Mouse (Mus musculus) spleen, adult 2 months (tissue): Measurements from ENCODE around the gene Sell.

ENCODE experiments used
- CTCF ChIP-seq: fragments of 200-500 bp; IDR thresholded peaks from 2 replicates; pipeline ENCODE4 v1.5.1; 2011; ENCODE audit warnings: mild to moderate bottlenecking, inconsistent platforms; ENCODE audit not compliant: insufficient read depth, insufficient read length, insufficient replicate concordance; ENCODE audit errors: extremely low read depth
- POLR2A ChIP-seq: fragments of 200-500 bp; IDR thresholded peaks from 2 replicates; pipeline ENCODE4 v1.6.1; 2011; ENCODE audit warnings: low read depth, low read length, inconsistent platforms

DNA sequence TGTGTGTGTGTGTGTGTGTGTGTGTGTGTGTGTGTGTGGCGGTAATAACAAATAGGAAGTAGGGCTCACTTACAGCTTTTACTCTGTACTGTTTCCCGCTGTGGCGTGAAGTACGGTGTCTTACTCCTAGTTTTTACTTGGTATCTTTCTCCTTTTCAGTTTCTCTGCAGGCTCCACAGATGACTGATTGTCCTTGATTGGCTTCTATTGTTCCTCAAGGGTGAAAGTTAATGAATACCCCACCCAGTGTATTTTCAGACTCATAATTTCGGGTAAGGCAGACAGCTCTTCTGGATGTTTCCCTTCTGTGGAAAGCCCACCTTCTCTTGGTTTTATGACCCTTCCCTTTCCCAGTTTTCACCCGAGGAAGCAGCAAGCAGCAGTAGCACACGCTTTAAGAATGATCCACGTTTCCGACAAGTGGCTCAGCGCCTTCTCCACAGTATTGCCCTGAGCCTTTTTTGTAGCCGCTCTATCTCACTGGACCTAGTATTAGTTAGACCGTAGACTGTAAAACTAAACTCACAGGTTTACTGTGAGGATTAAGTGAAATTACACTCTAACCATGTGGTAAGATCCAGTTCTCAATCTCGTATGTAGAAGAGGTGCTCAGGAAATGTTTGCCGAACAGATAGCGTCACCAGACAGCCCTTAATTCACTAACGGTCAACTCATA lies 43.4 kb upstream of the Sell start:
- TF ChIP-seq POLR2A, result no peak
- TF ChIP-seq CTCF, result no peak
